Mouse (Mus musculus) midbrain, embryonic 11.5 days (tissue): ENCODE results near the gene Epn2. TPM values are rescaled to one million over a fixed set of nuclear protein-coding genes. Genes with fewer than 3 reads are reported as not detected.

Experiments used
- ATAC-seq: fragments of 200-750 bp; cut with Nextera tagmentation; 2 replicates; pipeline ENCODE4 v1.8.0; 2017; ENCODE audit warnings: moderate TSS enrichment, moderate library complexity; ENCODE audit not compliant: low FRiP score
- DNase-seq: peaks from one replicate; pipeline ENCODE4 v3.0.0; 2015; ENCODE audit warnings: low spot score; ENCODE audit errors: missing footprints
- H3K27ac ChIP-seq: fragments of 300-500 bp; sonication (generic); 2 replicates; pipeline ENCODE4 v1.5.1; 2014; ENCODE audit warnings: low read depth, low read length
- H3K27me3 ChIP-seq: fragments of 300-500 bp; sonication (generic); 2 replicates; pipeline ENCODE4 v1.6.1; 2014; ENCODE audit warnings: mild to moderate bottlenecking, low read length, moderate library complexity, mixed read lengths; ENCODE audit not compliant: control insufficient read depth, insufficient read depth
- H3K36me3 ChIP-seq: fragments of 300-500 bp; sonication (generic); 2 replicates; pipeline ENCODE4 v1.6.1; 2014; ENCODE audit warnings: mild to moderate bottlenecking, low read length, moderate library complexity, mixed read lengths; ENCODE audit not compliant: control insufficient read depth, insufficient read depth
- H3K4me1 ChIP-seq: fragments of 300-500 bp; sonication (generic); 2 replicates; pipeline ENCODE4 v1.6.1; 2014; ENCODE audit warnings: low read length; ENCODE audit not compliant: control insufficient read depth, insufficient read depth
- H3K4me2 ChIP-seq: fragments of 300-500 bp; sonication (generic); 2 replicates; pipeline ENCODE4 v1.6.1; 2014; ENCODE audit warnings: mild to moderate bottlenecking, moderate library complexity
- H3K4me3 ChIP-seq: fragments of 300-500 bp; sonication (generic); 2 replicates; pipeline ENCODE4 v1.5.1; 2014; ENCODE audit warnings: low read depth, low read length
- H3K9ac ChIP-seq: fragments of 300-500 bp; sonication (generic); 2 replicates; pipeline ENCODE4 v1.6.1; 2014; ENCODE audit warnings: low read length
- H3K9me3 ChIP-seq: fragments of 300-500 bp; sonication (generic); 2 replicates; pipeline ENCODE4 v1.6.1; 2016; ENCODE audit warnings: low read length; ENCODE audit not compliant: control insufficient read depth
- WGBS: fragments of 180-500 bp; shearing (Covaris S2); extraction: QIAGEN DNeasy Blood & Tissue Kit; methylation state at CpG from one replicate; pipeline ENCODE4 v1.1.7; 2014; 5-methylcytosine and 5-hydroxymethylcytosine counted together
- polyA plus RNA-seq: library from polyadenylated mRNA; unstranded; fragments of >200 nt; fragmentation: Nextera tagmentation; extraction: Ambion mirVana; gene quantifications from 2 replicates; pipeline ENCODE4 v1.2.1, GENCODE M21; 2014

The Epn2 gene
- polyA plus RNA-seq = 28.5 and 29.9 TPM in 2 replicates

GRCm38 (mm10) chr11:61578983-61579877 lies at the start of gene Epn2:
Epn2 (minus strand) TSS chr11:61579687.
- WGBS = under 1% methylated on average over 89 of the region's 93 CpGs
- ATAC-seq = peak; percentile 95
- H3K4me3 ChIP-seq = peak within 1 kb of the TSS; percentile 63
- peak within 1 kb of the TSS; percentile 75 for H3K9ac ChIP-seq
- H3K27ac ChIP-seq = peak within 1 kb of the TSS; percentile 71
- DNase-seq = peak; percentile 98
- no peaks in the 10 kb centered on the region for H3K36me3 ChIP-seq
- H3K4me1 ChIP-seq = peaks cover 7% of the 10 kb centered on the region
- H3K27me3 ChIP-seq = no peaks in the 10 kb centered on the region
- no peaks in the 10 kb centered on the region for H3K9me3 ChIP-seq
- peak within 1 kb of the TSS; percentile 79 for H3K4me2 ChIP-seq

DNA sequence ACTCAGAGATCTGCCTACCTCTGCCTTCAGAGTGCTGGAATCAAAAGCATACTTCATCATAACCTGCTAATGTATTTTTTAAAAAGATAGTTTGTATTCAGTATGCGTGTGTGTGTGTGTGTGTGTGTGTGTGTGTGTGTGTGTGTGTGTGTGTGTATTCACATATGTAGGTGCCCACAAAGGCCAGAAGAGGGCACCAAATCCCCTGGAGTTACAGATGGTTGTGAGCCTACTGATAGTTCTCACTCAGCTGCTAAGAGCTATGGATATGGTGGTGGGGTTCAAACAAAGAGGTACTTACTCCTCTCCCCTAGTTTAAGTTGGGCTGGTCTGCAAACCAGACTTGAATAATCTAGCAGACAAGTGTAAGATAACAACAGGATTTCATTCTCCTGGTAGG lies 47.0 kb upstream of the Epn2 start:
- H3K36me3 ChIP-seq = no peaks in the 10 kb centered on the region
- no peaks in the 10 kb centered on the region for H3K4me1 ChIP-seq
- ATAC-seq (no peak), DNase-seq (no peak)
- no peak overlapping the region for H3K27ac ChIP-seq
- no peak overlapping the region for H3K9ac ChIP-seq
- H3K27me3 ChIP-seq = no peaks in the 10 kb centered on the region
- 86% methylated on average over 1 of the region's 1 CpGs for WGBS
- H3K4me3 ChIP-seq = no peak overlapping the region
- H3K4me2 ChIP-seq = no peak overlapping the region
- H3K9me3 ChIP-seq = no peaks in the 10 kb centered on the region

- no peak overlapping the region for H3K9ac ChIP-seq
- H3K27ac ChIP-seq = no peak overlapping the region
- ATAC-seq (no peak), DNase-seq (no peak)
- H3K9me3 ChIP-seq = no peaks in the 10 kb centered on the region
- no peaks in the 10 kb centered on the region for H3K4me1 ChIP-seq
- H3K27me3 ChIP-seq = no peaks in the 10 kb centered on the region
- H3K4me3 ChIP-seq = no peak overlapping the region
- WGBS = 86% methylated on average over 7 of the region's 7 CpGs
- no peak overlapping the region for H3K4me2 ChIP-seq
- H3K36me3 ChIP-seq = no peaks in the 10 kb centered on the region
These were observed 45.6 kb upstream of the Epn2 start for GRCm38 (mm10) chr11:61625136-61625535.

GRCm38 (mm10) chr11:61620762-61621161 lies 41.3 kb upstream of the Epn2 start:
- Histone ChIP-seq H3K27me3 (no peaks in the 10 kb centered on the region), H3K9me3 (no peaks in the 10 kb centered on the region), H3K4me2 (peak overlapping the region; percentile 68), H3K27ac (no peak overlapping the region), H3K36me3 (no peaks in the 10 kb centered on the region), H3K9ac (no peak overlapping the region), H3K4me1 (no peaks in the 10 kb centered on the region), H3K4me3 (peak overlapping the region; percentile 38; the same call in 1 of the 2 replicates)
- DNase-seq = no peak
- ATAC-seq = no peak
- WGBS = 55% methylated on average over 8 of the region's 8 CpGs

GRCm38 (mm10) chr11:61620254-61620670 lies 40.8 kb upstream of the Epn2 start:
- H3K9me3 ChIP-seq = no peaks in the 10 kb centered on the region
- ATAC-seq (peak; percentile 76; the same call in 1 of the 2 replicates), DNase-seq (peak; percentile 96)
- peak overlapping the region; percentile 38 for H3K4me3 ChIP-seq
- H3K4me2 ChIP-seq = peak overlapping the region; percentile 68
- H3K27ac ChIP-seq = no peak overlapping the region
- H3K9ac ChIP-seq = peak overlapping the region; percentile 59
- H3K4me1 ChIP-seq = no peaks in the 10 kb centered on the region
- no peaks in the 10 kb centered on the region for H3K27me3 ChIP-seq
- H3K36me3 ChIP-seq = no peaks in the 10 kb centered on the region
- under 1% methylated on average over 17 of the region's 17 CpGs for WGBS

- Histone ChIP-seq H3K36me3 (no peaks in the 10 kb centered on the region), H3K4me1 (no peaks in the 10 kb centered on the region), H3K9ac (peak overlapping the region; percentile 59), H3K4me3 (peak overlapping the region; percentile 38), H3K27ac (no peak overlapping the region), H3K4me2 (peak overlapping the region; percentile 68), H3K27me3 (no peaks in the 10 kb centered on the region), H3K9me3 (no peaks in the 10 kb centered on the region)
- ATAC-seq (peak; percentile 42; the same call in 1 of the 2 replicates), DNase-seq (peak; percentile 94)
- 2% methylated on average over 17 of the region's 17 CpGs for WGBS
These were observed 40.3 kb upstream of the Epn2 start for GRCm38 (mm10) chr11:61619791-61620241.

GRCm38 (mm10) chr11:61619356-61619755 lies 39.9 kb upstream of the Epn2 start:
- WGBS = 14% methylated on average over 6 of the region's 6 CpGs
- peak; percentile 85 for DNase-seq
- Histone ChIP-seq H3K36me3 (no peaks in the 10 kb centered on the region), H3K9ac (peak overlapping the region; percentile 59; the same call in 1 of the 2 replicates), H3K9me3 (no peaks in the 10 kb centered on the region), H3K4me1 (no peaks in the 10 kb centered on the region), H3K4me3 (peak overlapping the region; percentile 38), H3K27me3 (no peaks in the 10 kb centered on the region), H3K27ac (no peak overlapping the region), H3K4me2 (peak overlapping the region; percentile 68)
- ATAC-seq = no peak

- Histone ChIP-seq H3K27ac (no peak overlapping the region), H3K9ac (no peak overlapping the region), H3K36me3 (no peaks in the 10 kb centered on the region), H3K9me3 (no peaks in the 10 kb centered on the region), H3K4me3 (no peak overlapping the region), H3K27me3 (no peaks in the 10 kb centered on the region), H3K4me2 (no peak overlapping the region), H3K4me1 (no peaks in the 10 kb centered on the region)
- WGBS = 91% methylated on average over 8 of the region's 8 CpGs
- ATAC-seq = no peak
- no peak for DNase-seq
These were observed 39.1 kb upstream of the Epn2 start for GRCm38 (mm10) chr11:61618571-61618970.

GRCm38 (mm10) chr11:61618131-61618530 lies 38.6 kb upstream of the Epn2 start:
- no peak overlapping the region for H3K9ac ChIP-seq
- ATAC-seq = no peak
- H3K9me3 ChIP-seq = no peaks in the 10 kb centered on the region
- H3K4me3 ChIP-seq = no peak overlapping the region
- no peak overlapping the region for H3K27ac ChIP-seq
- H3K36me3 ChIP-seq = no peaks in the 10 kb centered on the region
- H3K4me2 ChIP-seq = no peak overlapping the region
- H3K27me3 ChIP-seq = no peaks in the 10 kb centered on the region
- DNase-seq = no peak
- no peaks in the 10 kb centered on the region for H3K4me1 ChIP-seq
- WGBS = 94% methylated on average over 8 of the region's 8 CpGs
